Mouse (Mus musculus) kidney, adult 2 months (tissue): ENCODE measurements around the gene Ftl1.

Source experiments
- CTCF ChIP-seq: fragments of 200-500 bp; conservative IDR thresholded peaks from 2 replicates; pipeline ENCODE4 v1.5.1; 2011; ENCODE audit warnings: low read depth, mild to moderate bottlenecking, control low read depth, low read length, moderate library complexity, mixed read lengths; ENCODE audit not compliant: insufficient read depth, insufficient read length
- POLR2A ChIP-seq: fragments of 200-500 bp; IDR thresholded peaks from one replicate; pipeline ENCODE4 v1.6.1; 2011; ENCODE audit warnings: low read depth, low read length, control low read depth

DNA sequence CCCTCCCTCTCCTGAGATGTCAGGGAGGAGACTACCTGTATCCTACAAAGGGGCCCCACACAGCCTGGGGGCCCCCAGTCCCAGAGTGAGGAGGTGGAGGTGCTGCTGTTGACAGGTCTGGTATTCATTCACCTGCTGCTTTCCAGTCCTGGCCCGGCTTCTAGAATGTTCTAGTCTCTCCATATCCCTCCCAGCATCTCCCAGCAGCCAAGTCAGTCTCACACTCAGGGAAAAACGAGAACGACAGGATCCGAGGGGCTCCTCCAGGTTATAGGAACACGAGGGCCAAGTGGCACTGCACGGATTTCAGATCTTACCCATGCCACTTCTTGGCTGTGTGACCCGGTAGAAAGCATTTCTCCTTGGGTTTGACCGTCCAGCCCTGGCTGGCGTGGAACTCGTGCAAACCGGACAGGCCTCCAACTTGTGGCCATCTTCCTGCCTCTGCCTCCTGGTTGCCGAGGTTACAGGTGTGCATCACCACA is 44.9 kb downstream of the Ftl1 start:
- no peak for TF ChIP-seq CTCF
- no peak for TF ChIP-seq POLR2A
